Mouse (Mus musculus) MN1 (cell line): ENCODE results near the gene Alox8.

Source experiments
- DNase-seq: peaks from one replicate; pipeline ENCODE4 v3.0.0-alpha.2; 2016; ENCODE audit warnings: low spot score

Gene Alox8

GRCm38 (mm10) chr11:69180120-69180519 lies 17.5 kb downstream of the Alox8 start:
- no peak for DNase-seq

- DNase-seq: no peak
Observed at GRCm38 (mm10) chr11:69179512-69179911, 18.1 kb downstream of the Alox8 start.

GRCm38 (mm10) chr11:69178525-69178924 lies 19.1 kb downstream of the Alox8 start:
- no peak for DNase-seq

- no peak for DNase-seq
Observed at GRCm38 (mm10) chr11:69174722-69175121, 22.9 kb downstream of the Alox8 start.

- no peak for DNase-seq
Observed at GRCm38 (mm10) chr11:69172606-69173005, 25.0 kb downstream of the Alox8 start.

GRCm38 (mm10) chr11:69171626-69172025 lies 26.0 kb downstream of the Alox8 start:
- DNase-seq: peak; percentile 28

GRCm38 (mm10) chr11:69169313-69169712 lies 28.3 kb downstream of the Alox8 start:
- no peak for DNase-seq

- peak; percentile 55 for DNase-seq
Observed at GRCm38 (mm10) chr11:69156800-69157199, 40.8 kb downstream of the Alox8 start, which contains the start of gene Alox12b. Alox12b (plus strand) TSS chr11:69156989.

GRCm38 (mm10) chr11:69155351-69155750 lies 42.3 kb downstream of the Alox8 start:
- no peak for DNase-seq

GRCm38 (mm10) chr11:69153831-69154230 lies 43.8 kb downstream of the Alox8 start:
- no peak for DNase-seq

GRCm38 (mm10) chr11:69151004-69151403 lies 46.6 kb downstream of the Alox8 start:
- DNase-seq: peak; percentile 54

GRCm38 (mm10) chr11:69150444-69150843 lies 47.2 kb downstream of the Alox8 start:
- DNase-seq: peak; percentile 67

GRCm38 (mm10) chr11:69149728-69150127 lies 47.9 kb downstream of the Alox8 start:
- DNase-seq: no peak

- DNase-seq: no peak
Observed at GRCm38 (mm10) chr11:69148451-69148960, 49.1 kb downstream of the Alox8 start.

GRCm38 (mm10) chr11:69147546-69147945 lies 50.1 kb downstream of the Alox8 start:
- DNase-seq: no peak

- DNase-seq: no peak
Observed at GRCm38 (mm10) chr11:69135361-69135760, 62.3 kb downstream of the Alox8 start.

- no peak for DNase-seq
Observed at GRCm38 (mm10) chr11:69134622-69134968, 63.0 kb downstream of the Alox8 start.
